Mouse (Mus musculus) 3T3-L1 (cell line): ENCODE measurements around the gene Nxn.
"Not testable (repeated sequence)": the region's sequence is repeated elsewhere in the genome, so short reads cannot be mapped to it uniquely, and the experiment has no call there.

Experiments
- DNase-seq: peaks from one replicate; pipeline ENCODE4 v3.0.0-alpha.2; 2015; ENCODE audit warnings: low read depth, low spot score

Gene Nxn

GRCm38 (mm10) chr11:76216049-76216540 lies 182.8 kb downstream of the Nxn start:
- DNase-seq: peak; percentile 5

DNA sequence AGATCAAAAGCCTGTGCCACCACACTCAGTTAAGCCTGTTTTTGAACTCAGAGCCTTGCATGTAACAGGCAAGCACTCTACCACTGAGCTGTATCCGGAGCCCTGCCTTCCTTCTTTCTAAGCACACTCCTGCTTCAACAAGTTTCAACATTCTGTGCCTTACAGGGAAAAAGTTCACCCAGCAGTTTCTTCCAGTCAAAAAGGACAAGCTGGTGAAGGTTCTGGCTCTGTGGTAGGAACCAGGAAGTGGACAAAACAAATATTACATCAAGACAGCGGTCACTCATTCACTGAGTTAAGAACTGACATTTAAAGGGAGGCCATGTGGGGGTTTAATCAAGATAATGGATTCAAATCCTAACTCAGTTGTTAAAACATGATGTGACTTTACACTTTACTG lies 183.9 kb downstream of the Nxn start:
- no peak for DNase-seq

- no peak for DNase-seq
Observed at GRCm38 (mm10) chr11:76213841-76214240, 185.1 kb downstream of the Nxn start.

- DNase-seq: not testable (repeated sequence)
Observed at GRCm38 (mm10) chr11:76211595-76211994, 187.3 kb downstream of the Nxn start.

DNA sequence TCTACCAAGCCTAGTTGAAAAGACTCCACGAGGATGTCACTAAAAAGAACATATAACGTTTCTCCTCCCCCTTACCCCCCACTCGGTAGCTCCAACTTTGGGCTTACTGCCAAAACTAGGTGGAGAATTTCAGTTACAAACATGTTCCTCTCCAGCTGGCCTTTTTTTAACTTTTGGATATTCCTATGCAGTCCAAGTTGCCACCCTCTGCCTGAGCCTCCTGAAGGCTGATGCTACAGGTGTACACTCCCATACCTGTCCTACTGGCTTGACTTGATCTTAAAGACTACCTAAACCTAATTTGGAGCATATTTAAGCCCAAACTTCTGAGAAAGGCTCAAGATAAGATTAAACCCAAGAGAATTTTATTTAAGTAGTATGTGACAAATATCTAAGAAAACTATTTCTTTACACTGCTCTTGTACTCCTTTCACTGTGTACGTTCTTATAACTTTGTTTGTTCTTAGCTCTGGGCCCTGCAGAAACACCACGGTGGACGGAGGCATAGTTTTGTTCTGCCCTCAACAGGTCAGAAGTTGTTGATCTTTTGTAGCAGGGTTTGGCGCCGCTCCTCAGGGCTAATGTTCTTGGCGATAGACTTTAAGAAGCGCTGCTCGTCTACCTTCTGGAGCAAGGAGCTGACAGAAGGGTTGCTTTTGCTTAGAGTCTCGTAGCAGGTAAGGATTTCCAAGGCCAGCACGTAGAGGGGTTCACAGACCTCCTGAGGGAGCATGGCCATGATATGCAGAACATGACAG lies 188.5 kb downstream of the Nxn start:
- no peak for DNase-seq
